Mouse (Mus musculus): ENCODE data around the gene Actb. TPM values are rescaled to one million over a fixed set of nuclear protein-coding genes. Genes with fewer than 3 reads are reported as not detected.

Gene Actb
- polyA plus RNA-seq, 1 experiment from 2014 or later = 15,880 TPM

DNA sequence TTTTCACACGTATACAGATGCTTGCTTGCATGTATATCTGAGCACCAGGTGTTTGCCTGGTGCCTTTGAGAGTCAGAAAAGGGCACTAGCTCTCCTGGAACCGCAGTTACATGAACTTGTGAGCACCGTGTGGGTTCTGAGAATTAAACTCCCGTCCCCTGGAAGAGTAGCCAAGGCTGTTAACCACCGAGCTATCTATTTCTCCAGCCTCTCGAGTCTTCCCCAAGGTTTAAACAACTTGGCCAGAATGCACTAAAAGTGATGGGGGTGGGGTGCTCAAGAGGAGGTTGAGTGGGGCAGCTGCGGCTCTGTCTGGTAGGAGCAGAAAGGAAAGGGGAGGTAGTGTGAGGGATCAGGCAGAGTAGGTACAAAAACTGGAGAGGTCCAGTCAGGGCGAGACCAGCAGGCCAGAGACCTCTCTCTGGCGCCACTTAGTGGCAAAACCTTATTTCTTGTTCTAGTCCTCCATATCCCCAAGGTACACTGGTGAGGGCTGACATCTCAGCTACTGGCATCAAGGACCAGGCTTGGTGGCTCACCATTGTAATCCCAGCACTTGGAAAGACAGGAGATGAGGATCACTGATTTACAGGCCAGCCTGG, 25.6 kb upstream of the Actb start:
- Histone ChIP-seq H3K4me3 (no peak overlapping the region), H3K27me3 (no peaks in the 10 kb centered on the region), H3K4me1 (peaks cover 17% of the 10 kb centered on the region), H3K9ac (no peak overlapping the region), H3K4me2 (replicated peaks) (no peak overlapping the region), H3K27ac (no peak overlapping the region), H3K9me3 (no peaks in the 10 kb centered on the region), H3K36me3 (no peaks in the 10 kb centered on the region)
- WGBS = 20% methylated on average over 9 of the region's 9 CpGs
- ATAC-seq (ENCODE audit: low FRiP score, low read depth) = peak; percentile 17; the same call in 1 of the 2 replicates

DNA sequence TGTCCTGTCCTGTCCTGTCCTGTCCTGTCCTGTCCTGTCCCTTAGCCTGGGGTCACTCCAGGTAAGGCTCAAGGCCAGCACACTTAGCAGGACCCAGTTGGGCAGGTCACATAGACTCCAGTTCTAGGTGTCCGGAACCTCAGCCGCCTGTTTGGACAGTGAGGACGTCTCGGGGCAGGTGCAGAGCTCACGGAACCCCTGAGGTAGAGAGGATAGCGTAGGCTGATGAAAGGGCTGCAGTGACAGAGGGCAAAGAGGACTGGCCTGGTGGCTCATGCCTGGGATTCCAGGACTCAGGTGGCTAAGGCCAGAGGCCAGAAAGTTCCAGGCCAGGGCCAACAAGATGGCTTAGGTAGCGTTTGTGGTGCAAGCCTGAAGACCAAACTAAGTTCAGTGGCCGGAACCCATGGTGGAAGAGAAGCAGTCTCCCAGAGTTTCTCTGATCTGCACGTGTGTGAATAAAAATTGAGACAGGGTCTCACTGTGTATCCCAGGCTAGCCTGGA, 24.7 kb upstream of the Actb start:
- no peaks in the 10 kb centered on the region for H3K9me3 ChIP-seq
- no peak overlapping the region for H3K4me2 ChIP-seq (replicated peaks)
- WGBS = 86% methylated on average over 9 of the region's 9 CpGs
- no peak overlapping the region for H3K27ac ChIP-seq
- H3K4me3 ChIP-seq = no peak overlapping the region
- no peak overlapping the region for H3K9ac ChIP-seq
- no peaks in the 10 kb centered on the region for H3K36me3 ChIP-seq
- no peak for ATAC-seq (ENCODE audit: low FRiP score, low read depth)
- H3K4me1 ChIP-seq = peaks cover 25% of the 10 kb centered on the region
- H3K27me3 ChIP-seq = no peaks in the 10 kb centered on the region

DNA sequence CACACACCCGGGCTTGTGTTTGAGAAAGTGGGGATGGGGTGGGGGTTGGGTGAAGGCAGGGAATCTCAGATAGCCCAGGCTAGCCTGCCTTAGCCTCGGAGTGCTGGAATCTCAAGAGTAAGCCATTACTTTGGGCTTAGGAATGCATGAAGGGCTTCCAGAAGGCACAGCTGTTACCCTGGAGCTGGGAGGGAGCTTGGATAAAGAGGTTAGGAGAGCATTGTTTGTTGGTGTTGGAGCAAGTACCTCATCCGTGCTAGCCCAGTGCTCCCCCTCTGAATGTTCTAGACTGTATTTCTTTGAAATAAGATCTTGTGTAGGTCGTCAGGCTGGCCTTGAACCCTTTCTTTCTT, 22.8 kb upstream of the Actb start:
- H3K27ac ChIP-seq = peak overlapping the region; percentile 23; the same call in 1 of the 2 replicates
- WGBS = 21% methylated on average over 4 of the region's 4 CpGs

DNA sequence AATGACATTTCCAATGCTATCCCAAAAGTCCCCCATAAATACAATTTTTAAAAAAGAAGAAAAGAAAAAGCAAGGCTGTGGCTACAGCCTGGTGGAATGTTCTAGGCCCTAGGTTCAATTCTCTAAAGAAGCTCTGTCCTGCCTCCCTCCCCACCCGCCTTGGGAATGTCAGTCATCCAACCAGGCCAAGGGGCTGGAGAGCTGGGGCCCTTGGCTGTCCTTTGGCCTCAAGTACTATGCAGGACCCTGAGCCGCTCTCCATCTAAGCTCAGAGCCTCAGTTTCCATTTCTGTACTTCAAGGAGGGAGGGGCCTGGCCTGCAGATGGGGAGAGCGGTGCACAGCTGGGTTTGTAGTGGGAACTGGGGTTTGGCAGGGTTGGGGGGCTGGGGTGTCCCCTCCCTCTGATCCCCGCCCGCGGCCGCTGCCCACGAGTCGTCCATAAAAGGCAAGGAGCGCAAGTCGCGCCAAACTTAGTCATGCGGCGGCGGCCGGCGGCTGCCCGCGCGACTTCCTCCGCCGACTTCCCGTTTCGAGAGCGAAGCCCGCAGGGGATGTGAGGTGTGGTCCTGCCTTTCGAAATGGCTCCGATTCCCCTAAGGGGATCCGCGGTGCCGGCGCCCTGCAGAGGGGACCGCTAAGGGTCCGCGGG, 22.3 kb upstream of the Actb start:
- H3K27me3 ChIP-seq = no peaks in the 10 kb centered on the region
- ATAC-seq (ENCODE audit: low FRiP score, low read depth) = peak; percentile 34; the same call in 1 of the 2 replicates
- 4% methylated on average over 35 of the region's 35 CpGs for WGBS
- H3K4me1 ChIP-seq = peaks cover 27% of the 10 kb centered on the region
- H3K4me3 ChIP-seq = peak overlapping the region; percentile 47
- H3K9ac ChIP-seq = peak overlapping the region; percentile 70
- H3K4me2 ChIP-seq (replicated peaks) = peak overlapping the region; percentile 71
- no peaks in the 10 kb centered on the region for H3K36me3 ChIP-seq
- no peaks in the 10 kb centered on the region for H3K9me3 ChIP-seq
- H3K27ac ChIP-seq = peak overlapping the region; percentile 23; the same call in 1 of the 2 replicates

More for the DNA sequence above, 22.8 kb upstream of the Actb start:
- peaks cover 27% of the 10 kb centered on the region for H3K4me1 ChIP-seq
- no peaks in the 10 kb centered on the region for H3K9me3 ChIP-seq
- no peaks in the 10 kb centered on the region for H3K36me3 ChIP-seq
- peak overlapping the region; percentile 71 for H3K4me2 ChIP-seq (replicated peaks)
- no peaks in the 10 kb centered on the region for H3K27me3 ChIP-seq
- H3K9ac ChIP-seq = peak overlapping the region; percentile 70
- ATAC-seq (ENCODE audit: low FRiP score, low read depth) = peak; percentile 17; the same call in 1 of the 2 replicates
- H3K4me3 ChIP-seq = peak overlapping the region; percentile 47

DNA sequence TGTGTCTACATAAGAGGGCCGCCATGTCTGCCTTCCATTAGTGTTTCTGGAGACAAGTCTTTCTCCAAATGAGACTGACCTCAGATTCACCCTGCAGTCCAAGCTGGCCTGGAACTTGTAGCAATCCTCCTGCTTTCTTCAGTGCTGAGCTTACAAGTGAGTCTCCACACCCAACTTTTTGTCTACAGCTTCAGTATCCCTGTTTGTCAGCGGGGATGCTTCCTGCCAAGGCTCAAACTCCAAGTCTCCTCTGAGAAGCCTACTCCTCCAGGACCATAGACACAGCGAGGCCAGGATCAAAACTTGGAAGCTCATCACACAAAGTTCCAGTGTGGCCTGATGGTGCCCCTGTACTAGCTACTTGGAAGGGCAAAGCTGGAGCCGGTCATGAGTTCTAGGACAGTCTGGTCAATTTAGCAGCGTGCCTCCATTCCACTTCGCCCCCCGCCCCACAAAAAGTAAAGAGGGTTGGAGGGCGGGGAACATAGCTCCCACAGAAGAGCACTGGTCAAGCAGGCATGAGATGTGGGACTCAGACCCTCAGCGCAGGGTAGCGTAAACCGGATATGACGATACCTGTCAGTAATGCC, 20.9 kb upstream of the Actb start:
- Histone ChIP-seq H3K9ac (no peak overlapping the region), H3K4me1 (peaks cover 26% of the 10 kb centered on the region), H3K27ac (no peak overlapping the region), H3K4me2 (replicated peaks) (no peak overlapping the region), H3K36me3 (no peaks in the 10 kb centered on the region), H3K27me3 (no peaks in the 10 kb centered on the region), H3K9me3 (no peaks in the 10 kb centered on the region), H3K4me3 (no peak overlapping the region)
- ATAC-seq (ENCODE audit: low FRiP score, low read depth) = no peak
- 92% methylated on average over 12 of the region's 12 CpGs for WGBS

DNA sequence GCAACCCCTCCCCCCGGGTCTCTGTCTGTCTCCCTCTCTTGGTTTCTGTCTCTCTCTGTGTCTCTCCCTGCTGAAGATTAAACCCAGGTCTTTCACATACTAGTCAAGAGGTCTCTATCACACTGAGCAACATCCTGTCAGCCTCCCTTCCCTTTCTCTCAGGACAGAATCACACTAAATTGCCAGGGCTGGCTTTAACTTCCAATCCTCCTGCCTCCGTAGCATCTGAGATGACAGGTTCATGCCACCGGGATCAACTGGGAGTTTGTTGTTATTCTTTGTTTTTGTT, 20.3 kb upstream of the Actb start:
- no peak for ATAC-seq (ENCODE audit: low FRiP score, low read depth)
- Histone ChIP-seq H3K27ac (no peak overlapping the region), H3K4me2 (replicated peaks) (no peak overlapping the region), H3K9me3 (no peaks in the 10 kb centered on the region), H3K4me1 (peaks cover 21% of the 10 kb centered on the region), H3K9ac (no peak overlapping the region), H3K27me3 (no peaks in the 10 kb centered on the region), H3K36me3 (no peaks in the 10 kb centered on the region), H3K4me3 (no peak overlapping the region)
- WGBS = 38% methylated on average over 3 of the region's 3 CpGs

DNA sequence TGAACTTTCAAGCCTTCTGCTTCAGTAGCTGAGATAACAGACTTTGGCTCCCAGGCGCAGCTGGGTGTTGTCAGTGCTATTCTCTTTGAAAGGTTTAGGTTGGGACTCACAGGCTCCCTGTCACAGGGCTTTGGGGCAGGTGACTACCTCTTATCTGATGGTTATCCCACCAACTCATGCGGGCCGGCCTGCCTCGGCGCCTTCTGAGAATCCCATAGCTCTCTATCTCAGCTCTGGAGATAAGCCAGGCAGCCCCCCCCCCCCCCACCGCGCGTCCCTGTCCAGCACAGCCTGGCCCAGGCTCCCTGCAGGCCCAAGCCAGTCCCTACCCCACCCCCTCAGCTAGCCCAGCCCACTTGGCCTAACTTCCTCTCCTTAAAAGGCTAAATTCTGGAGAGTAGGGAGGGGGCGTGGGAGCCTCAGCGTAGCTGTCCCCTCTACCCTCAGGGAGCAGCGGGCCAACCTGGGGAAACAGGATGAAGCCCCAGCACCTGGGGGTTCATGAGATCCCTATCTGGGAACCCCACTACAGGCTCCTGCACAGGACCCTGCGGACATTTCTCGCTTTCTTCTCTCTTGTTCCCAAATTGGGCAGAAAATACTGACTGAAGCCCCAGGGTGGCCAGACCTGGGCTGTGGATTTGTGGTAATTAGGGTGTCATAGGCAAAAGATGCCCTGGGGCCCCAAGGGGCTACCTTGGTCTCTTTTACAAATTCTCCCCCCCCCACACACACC, 19.8 kb upstream of the Actb start:
- ATAC-seq (ENCODE audit: low FRiP score, low read depth) = no peak
- no peaks in the 10 kb centered on the region for H3K36me3 ChIP-seq
- no peaks in the 10 kb centered on the region for H3K27me3 ChIP-seq
- H3K4me3 ChIP-seq = no peak overlapping the region
- H3K9ac ChIP-seq = no peak overlapping the region
- H3K27ac ChIP-seq = no peak overlapping the region
- 19% methylated on average over 13 of the region's 13 CpGs for WGBS
- no peaks in the 10 kb centered on the region for H3K9me3 ChIP-seq
- 0 out of 2 replicates have a peak overlapping the region, but pooled peaks have one; percentile 1 for H3K4me2 ChIP-seq (replicated peaks)
- H3K4me1 ChIP-seq = peaks cover 17% of the 10 kb centered on the region

DNA sequence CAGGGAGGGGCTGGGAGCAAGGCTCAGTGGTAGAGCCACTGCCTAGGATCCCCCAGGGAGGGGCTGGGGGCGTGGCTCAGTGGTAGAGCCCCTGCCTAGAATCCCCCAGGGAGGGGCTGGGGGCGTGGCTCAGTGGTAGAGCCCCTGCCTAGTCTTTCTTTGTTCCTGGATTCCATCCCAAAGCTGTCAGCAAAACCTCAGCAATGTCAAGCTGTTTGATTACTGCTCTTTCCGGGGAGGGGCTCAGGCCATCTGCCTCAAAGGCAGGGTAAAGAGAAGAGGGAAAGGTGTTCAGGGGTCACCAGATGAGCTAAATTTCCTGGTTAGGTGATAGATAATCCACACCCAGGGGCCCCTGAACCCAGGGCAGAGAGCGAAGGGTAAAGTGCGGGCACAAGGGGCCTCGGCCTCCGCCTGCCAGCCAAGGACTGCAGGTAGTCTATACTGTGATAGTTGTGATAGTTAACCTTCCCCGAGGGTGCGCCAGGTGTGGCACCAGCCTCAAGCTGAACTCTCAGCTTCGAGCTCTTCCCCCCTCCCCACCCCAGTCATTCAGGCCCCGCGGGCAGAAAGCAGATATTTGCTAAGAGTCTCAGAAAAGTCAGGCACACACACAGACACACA, 17.9 kb upstream of the Actb start:
- Histone ChIP-seq H3K4me3 (no peak overlapping the region), H3K9me3 (no peaks in the 10 kb centered on the region), H3K9ac (no peak overlapping the region), H3K27me3 (no peaks in the 10 kb centered on the region), H3K27ac (no peak overlapping the region), H3K36me3 (no peaks in the 10 kb centered on the region), H3K4me2 (replicated peaks) (no peak overlapping the region), H3K4me1 (peaks cover 22% of the 10 kb centered on the region)
- 80% methylated on average over 12 of the region's 12 CpGs for WGBS
- no peak for ATAC-seq (ENCODE audit: low FRiP score, low read depth)

DNA sequence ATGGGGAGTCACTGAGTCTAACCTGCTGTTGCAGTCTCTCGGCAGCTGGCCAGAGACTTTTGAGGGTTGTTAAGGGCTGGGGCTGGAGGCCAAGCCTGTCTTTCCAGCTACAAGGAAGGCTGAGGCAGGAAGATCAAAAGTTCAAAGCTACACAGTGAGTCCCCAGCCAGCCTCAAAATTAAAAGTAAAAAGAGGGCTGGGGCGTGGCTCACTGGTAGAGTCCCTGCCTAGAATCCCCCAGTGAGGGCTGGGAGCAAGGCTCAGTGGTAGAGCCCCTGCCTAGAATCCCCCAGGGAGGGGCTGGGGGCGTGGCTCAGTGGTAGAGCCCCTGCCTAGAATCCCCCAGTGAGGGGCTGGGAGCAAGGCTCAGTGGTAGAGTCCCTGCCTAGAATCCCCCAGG, 17.2 kb upstream of the Actb start:
- 82% methylated on average over 3 of the region's 3 CpGs for WGBS
- Histone ChIP-seq H3K36me3 (no peaks in the 10 kb centered on the region), H3K4me3 (no peak overlapping the region), H3K27ac (no peak overlapping the region), H3K9me3 (no peaks in the 10 kb centered on the region), H3K9ac (no peak overlapping the region), H3K27me3 (no peaks in the 10 kb centered on the region), H3K4me1 (peaks cover 20% of the 10 kb centered on the region), H3K4me2 (replicated peaks) (no peak overlapping the region)
- ATAC-seq (ENCODE audit: low FRiP score, low read depth) = no peak

DNA sequence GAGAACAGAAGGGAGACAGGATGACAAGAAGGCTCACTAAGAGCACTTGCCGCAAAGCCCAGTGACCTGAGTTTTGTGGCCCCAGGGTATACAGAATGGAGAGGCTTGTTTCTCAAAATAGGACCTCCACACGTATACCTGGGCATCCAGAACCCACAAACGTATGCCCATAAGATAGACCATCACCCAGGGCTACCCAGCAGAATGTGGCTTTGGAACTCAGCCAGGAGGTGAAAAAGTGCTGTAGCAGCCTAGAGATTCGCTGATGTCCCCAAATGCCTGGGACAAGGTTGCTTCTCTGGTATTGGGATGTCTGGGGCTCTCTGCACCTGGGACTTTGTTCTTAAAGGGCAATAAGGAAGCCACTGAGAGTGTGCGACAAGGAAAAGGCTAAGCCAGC, 15.7 kb upstream of the Actb start:
- no peaks in the 10 kb centered on the region for H3K27me3 ChIP-seq
- H3K4me2 ChIP-seq (replicated peaks) = no peak overlapping the region
- WGBS = 83% methylated on average over 5 of the region's 5 CpGs
- H3K4me3 ChIP-seq = no peak overlapping the region
- no peaks in the 10 kb centered on the region for H3K9me3 ChIP-seq
- no peak overlapping the region for H3K9ac ChIP-seq
- H3K4me1 ChIP-seq = peaks cover 18% of the 10 kb centered on the region
- no peaks in the 10 kb centered on the region for H3K36me3 ChIP-seq
- H3K27ac ChIP-seq = no peak overlapping the region
- ATAC-seq (ENCODE audit: low FRiP score, low read depth) = no peak

DNA sequence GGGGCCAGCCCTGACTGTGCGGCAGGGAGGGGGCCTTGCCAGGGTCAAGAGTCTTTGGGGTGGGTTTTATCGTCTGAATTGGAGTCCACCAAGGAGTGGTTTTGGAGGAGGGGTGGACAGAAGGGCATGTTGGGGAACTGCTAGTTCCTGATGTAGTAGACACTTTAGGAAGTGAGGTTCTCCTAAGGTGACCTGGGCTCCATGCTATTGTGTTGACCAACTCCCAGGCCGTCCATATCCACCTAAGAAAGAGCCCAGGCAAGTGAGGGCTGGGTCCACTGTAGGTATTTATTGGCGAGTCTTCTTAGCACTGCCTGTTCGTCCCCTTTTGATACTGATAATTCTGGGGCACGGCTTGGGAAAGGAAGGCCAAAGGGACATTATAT, 14.5 kb upstream of the Actb start:
- H3K4me1 ChIP-seq = peaks cover 8% of the 10 kb centered on the region
- no peaks in the 10 kb centered on the region for H3K9me3 ChIP-seq
- no peak overlapping the region for H3K27ac ChIP-seq
- H3K4me3 ChIP-seq = no peak overlapping the region
- no peak overlapping the region for H3K9ac ChIP-seq
- WGBS = 70% methylated on average over 6 of the region's 6 CpGs
- peak; percentile 36; the same call in 1 of the 2 replicates for ATAC-seq (ENCODE audit: low FRiP score, low read depth)
- H3K27me3 ChIP-seq = no peaks in the 10 kb centered on the region
- H3K4me2 ChIP-seq (replicated peaks) = no peak overlapping the region
- H3K36me3 ChIP-seq = no peaks in the 10 kb centered on the region
